Mouse (Mus musculus) olfactory bulb, adult 2 months (tissue): Measurements from ENCODE around the gene Nrip2.

Experiments used
- CTCF ChIP-seq: fragments of 200-500 bp; IDR thresholded peaks from 2 replicates; pipeline ENCODE4 v1.5.1; 2012; ENCODE audit warnings: low read depth, mild to moderate bottlenecking, low read length, moderate library complexity; ENCODE audit not compliant: insufficient read depth
- POLR2A ChIP-seq: fragments of 200-500 bp; IDR thresholded peaks from 2 replicates; pipeline ENCODE4 v1.6.1; 2012; ENCODE audit warnings: mild to moderate bottlenecking, low read depth, low read length, moderate library complexity; ENCODE audit not compliant: insufficient read depth

GRCm38 (mm10) chr6:128381254-128381653, 17.8 kb upstream of the Nrip2 start:
- no peak for TF ChIP-seq CTCF
- no peak for TF ChIP-seq POLR2A
